Mouse (Mus musculus) retina, adult 2 months (tissue): ENCODE measurements around the gene Rbfox2.
"Not testable (repeated sequence)": the region's sequence is repeated elsewhere in the genome, so short reads cannot be mapped to it uniquely, and the experiment has no call there.

ENCODE experiments used
- DNase-seq: peaks from one replicate; pipeline ENCODE4 v3.0.0-alpha.2; 2012; ENCODE audit warnings: low read depth, low spot score

The Rbfox2 gene

DNA sequence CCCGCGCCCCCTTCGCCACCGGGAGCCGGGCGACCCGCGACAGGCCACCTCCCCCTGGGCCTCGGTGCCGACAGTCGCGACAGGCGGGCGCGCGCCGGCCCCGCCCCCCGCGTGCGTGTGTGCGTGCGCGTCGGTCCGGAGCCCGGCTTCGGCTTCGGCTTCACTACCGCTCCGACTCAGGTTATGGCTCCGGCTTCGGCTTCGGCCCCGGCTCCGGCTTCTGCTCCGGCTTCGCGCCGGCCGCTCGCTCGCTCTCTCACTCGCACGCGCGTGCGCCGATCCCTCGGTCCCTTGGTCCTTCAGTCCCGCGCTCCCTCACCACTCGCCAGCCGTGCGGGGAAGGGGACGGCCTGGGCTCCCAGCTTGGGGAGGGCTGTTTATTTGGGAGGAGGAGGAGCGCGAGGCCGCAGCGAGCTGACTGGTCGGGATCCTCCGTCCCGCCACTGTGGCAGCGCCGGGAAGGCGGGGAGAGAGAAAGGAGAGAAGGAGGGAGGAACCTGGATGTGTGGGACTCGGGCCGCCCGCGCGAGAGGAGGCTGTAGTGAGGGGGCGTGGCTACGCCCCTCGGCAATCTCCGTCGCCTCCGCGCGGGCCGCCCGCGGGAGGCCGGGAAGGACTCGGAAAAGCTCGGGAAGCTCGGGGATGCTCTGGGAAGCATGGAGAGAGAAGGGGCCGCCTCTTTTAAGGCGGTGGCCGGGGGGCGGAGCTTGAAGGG, at the start of gene Rbfox2:
Gene Rbfox2, minus strand, starts transcription at position 458 of the 715 bp plus-strand sequence.
- DNase-seq = peak; percentile 39

DNA sequence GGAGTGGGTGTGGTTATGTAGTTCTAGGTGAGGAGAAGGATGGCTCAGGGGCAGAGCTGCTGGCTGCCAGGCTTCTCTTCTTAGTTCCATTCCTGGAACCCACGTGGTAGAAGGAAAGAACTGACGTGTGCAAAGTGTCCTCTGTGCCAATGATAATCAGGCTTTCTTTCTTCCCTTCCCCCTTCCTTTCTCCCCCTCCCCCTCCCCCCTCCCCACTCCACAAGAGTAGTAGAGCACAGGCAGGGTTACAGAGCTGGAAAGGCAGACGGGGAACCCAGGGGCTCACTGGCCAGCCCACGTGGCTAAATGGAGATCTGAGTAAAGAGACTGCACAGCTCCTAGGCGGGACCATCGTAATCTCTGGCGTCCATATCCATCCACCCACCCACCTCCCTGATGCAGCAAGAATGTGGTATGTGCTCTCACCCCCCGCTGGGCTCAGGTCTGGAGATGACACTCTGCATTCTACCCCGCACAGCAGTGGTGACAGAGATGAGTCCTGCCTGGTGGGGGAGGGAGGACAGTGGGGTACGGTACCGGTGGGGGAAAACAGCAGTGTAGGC, 49.5 kb upstream of the Rbfox2 start:
- no peak for DNase-seq

DNA sequence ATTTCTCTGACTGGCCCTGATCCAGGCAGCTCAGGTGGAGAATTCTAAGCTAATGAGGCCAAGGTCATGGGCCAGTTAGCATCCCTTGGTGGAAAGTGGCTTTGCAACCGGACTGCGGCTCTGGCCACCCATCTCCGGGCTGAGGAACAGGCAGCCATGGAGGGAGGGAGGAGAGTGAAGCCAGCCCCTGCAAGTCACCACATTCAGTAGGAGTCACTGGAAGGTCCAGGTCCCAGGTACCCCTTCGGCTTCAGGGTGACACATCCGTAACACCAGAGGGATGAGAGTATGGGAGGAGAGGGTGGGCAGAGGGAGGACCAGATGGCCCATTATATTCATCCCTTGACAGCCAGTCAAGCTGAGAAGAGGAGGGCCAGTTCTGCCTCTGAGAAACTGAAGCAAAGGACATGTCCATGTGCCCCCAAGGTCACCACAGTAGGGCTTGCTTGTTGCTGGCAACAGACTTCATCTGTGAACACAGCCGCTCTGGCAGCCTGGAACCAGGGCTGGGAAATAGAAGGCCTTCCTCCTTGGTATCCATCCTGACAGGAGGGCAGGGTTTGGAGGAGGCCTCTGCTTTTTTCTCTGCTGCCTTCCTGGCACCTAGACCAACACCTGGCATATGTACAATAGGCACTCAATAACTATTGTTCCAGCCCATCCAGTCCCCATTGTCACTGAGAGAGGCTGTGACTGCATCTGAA, 48.2 kb upstream of the Rbfox2 start:
- DNase-seq = no peak

DNA sequence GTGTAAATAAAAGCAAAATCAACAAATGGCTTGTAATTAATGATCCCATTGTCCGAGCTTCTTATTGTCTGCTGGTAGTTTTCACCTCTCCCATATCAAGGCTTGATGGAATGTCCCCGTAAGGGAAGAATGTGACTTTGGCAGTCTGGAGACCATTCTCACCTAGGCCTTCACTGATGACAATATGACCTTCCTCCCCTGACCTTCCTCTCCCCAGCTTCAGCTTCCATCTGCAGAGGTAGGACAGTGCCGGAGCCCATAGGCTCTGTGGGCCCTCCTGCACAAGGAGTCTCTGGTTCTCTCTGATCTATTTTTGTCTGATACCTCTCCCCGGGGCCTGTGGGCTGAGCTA, 47.7 kb upstream of the Rbfox2 start:
- no peak for DNase-seq

DNA sequence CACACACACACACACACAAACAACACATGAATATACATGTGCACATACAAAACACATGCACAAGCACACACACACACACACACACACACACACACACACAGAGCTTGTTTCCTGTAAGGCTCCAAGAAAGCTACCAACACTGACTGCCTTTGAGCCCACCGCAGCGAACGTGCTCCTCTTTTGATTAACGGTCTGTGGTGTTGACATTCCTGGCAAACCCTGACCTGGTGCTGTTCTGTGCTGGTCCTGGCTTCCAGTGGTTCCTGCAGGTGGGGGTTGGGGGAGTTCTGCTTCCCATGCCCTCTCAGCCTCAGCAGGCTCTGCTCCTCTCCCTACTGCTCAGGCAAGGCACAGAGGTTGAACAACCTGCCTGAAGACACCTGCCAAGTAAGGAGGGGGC, 47.0 kb upstream of the Rbfox2 start:
- DNase-seq = no peak

DNA sequence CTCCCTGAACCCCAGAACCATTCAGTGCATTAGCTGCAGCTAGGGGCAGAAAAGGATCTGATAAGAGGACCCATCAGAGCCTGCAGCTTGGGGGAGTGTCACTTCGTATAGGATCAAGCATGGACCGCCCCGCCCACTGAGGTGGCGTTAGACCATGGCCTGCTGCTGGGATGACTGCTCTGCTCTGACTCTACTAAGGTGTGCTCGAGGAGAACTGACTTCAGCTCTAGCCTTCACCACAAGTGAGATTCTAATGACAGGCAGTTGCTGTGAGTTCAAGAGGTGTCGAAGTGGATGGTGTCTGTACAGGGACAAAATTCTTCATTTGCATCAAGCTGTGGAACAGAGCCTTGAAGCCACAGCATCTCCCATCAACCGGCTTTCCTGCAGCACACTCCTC, 46.1 kb upstream of the Rbfox2 start:
- no peak for DNase-seq

DNA sequence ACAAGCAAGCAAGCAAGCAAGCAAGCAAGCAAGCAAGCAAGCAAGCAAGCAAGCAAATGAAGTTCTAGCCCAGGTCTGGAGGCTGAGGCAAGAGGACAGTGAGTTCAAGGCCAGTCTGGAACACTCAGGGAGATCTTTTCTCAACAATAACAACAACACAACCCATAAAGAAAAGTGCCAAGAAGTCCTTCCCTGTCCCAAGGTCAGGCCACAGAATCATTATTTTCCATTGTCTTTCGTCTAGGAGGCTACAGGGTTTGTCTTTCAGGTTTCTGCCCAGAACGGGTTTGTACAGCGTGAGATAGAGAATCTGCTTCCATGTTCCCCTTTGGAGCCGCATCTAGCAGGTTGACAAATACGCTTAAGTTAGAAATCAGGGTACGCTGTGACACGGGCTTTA, 43.3 kb upstream of the Rbfox2 start:
- no peak for DNase-seq

DNA sequence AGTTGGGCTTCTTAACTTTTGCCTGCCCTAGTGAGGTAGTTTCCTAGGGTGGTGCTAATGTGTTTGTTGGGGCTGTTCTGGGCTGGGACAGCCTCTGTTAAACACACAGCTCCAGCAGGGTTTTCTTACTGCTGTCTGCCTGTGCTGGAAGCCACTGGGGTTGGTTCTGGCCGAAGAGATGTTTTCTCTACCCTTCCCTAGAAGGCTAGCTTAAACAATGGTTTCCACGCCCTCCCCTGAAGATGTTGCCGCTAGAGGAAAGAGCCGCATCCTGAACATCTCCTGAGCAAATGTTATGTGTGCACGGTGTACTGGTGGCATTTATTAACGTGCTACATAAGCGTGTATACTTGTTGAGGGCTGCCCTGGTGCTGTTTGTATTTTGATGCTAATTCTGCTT, 41.3 kb upstream of the Rbfox2 start:
- DNase-seq = no peak

DNA sequence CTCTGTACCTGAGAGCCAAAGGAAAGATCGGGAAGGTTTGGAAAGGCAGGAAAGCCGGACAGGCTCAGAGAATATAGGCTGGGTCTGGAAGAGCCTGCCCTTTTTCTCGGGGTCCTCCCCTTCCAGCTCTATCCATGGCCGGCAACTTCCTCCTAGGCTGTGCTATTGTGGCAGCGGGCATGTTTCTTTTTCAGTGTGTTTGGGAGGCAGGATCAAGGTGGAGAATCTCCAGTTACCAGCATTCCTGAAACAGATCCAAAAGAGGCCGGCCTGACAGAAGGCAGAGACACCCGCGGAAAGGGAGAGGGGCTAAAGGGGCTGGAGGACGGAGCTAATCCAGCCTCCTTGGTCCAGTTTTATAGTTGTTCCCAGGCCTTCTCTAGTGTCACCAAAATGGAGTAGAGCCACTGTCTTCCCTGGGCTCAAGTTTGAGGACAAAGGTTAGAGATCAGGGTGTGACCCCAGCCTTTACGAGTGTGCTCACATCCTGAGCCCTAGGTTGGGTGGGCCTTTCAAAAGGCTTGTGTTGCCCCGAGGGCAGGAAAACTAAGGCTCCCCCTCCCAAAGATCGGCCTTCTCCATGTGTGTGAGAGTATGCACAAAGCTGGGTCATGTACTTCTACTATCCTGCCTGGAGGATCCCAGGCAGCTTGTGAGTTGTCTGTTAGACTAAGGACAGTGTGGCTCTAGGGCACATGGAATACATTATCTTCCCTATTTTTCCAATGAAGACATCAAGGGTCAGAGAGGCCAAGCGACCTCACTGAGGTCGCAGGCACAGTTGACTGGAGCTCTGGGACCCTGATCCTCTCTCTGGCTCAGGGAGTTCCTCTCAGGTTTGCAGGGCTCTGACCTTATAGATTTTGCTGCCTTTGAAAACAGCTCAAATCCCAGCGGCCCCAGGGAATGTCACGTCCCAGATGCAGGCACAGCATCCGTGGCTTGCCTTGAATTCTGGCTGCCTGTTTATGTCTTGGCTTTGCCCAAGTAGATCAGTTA, 37.6 kb upstream of the Rbfox2 start:
- DNase-seq = no peak

DNA sequence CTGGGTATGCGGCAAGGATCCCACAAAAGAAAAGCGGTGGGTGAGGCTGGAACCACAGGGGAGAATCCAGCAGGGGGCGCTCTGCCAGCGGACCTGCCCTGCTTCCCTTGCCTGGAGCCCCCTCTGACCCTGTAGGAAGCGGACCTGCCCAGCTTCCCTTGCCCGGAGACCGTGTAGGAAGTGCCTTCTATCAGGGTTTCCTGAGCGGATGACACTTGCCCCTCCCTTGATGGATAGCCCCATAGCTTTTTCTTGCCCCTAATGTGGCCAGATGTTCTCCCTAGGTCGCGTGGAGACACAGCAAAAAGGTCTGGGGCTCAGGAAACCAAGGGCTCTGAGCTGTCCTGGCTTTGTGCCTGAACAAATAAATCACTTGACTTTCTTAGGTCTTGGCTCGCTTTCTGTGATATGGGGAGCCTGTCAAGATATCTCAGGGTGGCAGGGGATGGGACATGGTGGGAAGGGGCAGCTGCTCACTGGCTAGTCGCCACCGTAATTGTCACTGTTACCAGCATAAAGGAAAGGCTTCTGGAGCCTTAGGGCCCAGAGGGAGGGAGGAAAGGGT, 36.8 kb upstream of the Rbfox2 start:
- no peak for DNase-seq

DNA sequence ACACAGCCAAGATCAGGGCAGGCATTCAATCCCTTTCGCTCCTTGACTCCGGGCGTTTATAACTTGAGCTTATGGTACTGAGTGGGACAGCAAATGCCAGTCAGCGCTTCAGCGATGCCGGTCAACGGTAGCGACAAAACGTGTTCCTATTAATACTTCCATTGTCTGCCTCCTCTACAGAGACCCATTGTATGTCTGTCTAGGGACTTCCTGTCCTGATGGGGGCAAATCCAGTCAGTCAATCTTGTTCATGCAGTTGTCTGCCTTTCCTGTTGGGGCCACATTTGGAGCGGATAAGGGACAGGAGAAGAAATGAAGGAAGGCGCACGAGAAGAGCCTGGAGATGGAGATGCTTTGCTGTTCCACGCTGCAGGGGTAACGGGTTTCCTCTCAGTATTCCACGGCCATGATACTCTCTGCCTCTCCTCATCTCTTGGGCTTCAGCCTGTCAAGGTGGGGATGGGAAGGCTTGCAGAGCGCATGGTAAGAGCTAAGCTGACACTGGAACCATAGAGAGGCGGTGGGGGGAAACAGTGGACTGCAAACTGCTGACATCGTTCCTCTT, 36.2 kb upstream of the Rbfox2 start:
- DNase-seq = no peak

DNA sequence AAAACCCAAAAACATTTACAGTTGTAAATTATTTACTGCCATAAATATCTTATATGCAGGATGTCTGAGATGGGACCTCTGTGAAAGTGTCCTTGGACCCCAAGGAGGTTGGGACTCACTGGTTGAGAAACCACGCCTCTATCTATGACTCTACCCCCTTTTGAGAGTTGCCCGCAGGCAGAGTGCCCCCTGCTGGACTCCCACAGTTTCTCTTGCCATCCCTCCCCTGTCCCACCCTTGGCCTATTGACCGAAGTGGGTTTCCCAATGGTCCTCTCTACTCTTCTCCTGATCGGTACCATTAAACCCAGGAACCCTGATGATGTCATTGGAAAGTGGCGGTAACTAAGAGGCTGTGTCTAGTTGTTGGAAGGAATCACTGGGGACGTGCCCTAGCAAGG, 35.2 kb upstream of the Rbfox2 start:
- no peak for DNase-seq

DNA sequence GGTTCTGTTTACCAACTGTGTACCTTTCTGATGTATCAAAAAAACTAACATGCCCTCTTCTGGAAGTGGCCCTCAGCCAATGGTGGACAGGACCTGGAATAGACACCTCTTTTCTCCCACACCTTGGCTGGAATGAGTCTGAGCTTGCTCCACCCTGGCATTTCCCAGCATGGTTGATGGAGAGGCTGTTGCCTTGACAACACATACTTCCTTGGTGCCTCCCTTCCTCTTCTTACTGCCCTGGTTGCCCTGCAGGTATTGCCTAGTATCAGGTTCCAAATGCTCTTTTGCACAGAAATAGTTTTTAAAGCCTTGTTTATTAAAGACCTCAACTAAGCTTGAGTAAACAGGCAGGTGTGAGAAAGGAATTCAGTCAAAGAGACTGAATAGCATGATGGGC, 33.8 kb upstream of the Rbfox2 start:
- DNase-seq = no peak

DNA sequence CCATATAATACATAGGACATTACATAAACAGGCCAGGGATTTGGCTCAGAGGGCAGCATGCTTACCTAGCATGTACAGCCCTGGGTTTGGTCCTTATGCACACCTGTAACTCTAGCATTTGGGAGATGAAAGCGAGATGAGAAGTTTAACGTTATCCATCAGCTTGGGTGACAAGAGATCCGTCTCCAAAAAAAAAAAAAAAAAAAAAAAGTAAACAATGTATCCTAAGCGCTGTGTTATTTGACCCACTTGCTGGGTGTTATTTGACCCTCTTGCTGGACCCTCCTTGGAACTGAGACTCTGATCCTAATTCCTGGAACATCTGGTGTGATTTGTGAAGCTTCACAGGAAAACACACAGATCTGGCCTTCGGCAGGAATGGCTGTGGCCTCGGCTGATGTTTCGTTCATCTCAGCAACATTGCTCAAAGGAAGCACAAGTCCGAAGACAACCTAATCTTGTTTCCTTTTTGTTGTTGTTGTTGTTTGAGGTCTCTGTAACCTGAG, 32.2 kb upstream of the Rbfox2 start:
- no peak for DNase-seq

DNA sequence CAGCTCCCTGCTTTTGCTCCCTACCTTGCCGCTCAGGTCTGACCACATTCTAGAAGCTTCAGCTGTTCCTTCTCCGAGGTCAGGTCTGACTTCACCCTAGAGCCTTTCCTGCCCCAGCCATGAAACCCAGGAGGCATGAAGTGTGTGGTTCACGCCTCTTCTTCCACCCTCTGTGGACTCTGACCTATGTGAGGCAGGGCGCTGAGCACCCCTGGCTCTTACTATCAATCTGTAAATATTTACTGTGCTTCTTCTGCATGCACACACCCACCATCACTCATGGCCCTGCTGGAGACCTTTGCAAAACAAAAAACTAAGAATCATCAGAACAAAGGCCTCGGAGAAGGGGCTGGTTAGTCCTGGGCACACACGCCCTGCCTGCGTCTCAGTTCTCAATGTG, 31.6 kb upstream of the Rbfox2 start:
- DNase-seq = no peak

DNA sequence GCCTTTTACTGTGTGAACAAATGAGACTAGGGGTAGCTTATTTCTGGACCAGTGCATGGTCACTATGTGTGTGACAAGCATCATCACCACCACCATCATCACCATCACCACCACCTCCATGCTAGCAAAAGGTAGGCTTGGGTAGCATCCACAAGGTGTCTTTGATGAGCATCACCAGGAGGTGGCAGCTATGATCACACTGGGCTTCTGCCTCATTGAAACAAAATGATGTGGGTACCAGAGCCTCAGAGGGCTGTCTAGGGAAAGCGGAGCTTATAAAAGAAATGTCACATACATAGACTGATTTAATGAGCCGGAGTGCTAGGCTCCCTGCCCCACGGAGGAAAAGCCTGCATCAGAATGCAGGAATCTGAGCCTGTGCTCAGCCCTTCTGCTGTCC, 31.1 kb upstream of the Rbfox2 start:
- DNase-seq = no peak

DNA sequence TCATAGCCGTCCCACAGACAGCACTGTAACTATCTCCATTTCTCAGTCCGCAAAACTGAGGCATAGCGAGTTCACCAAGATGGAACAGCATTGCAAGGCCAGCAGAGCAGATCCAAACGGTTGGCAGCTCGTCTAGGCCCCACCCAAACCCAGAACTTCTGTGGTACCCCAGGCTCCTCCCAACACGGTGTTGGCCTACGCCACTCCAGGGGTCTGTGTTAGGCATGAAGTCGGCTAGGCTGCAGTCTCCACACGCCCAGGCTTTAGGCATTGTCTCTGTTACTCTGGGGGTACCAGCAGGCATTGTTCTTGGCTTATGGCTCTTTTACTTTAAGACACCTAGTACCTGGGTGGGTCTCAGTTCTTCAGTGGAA, 30.2 kb upstream of the Rbfox2 start:
- DNase-seq = no peak

DNA sequence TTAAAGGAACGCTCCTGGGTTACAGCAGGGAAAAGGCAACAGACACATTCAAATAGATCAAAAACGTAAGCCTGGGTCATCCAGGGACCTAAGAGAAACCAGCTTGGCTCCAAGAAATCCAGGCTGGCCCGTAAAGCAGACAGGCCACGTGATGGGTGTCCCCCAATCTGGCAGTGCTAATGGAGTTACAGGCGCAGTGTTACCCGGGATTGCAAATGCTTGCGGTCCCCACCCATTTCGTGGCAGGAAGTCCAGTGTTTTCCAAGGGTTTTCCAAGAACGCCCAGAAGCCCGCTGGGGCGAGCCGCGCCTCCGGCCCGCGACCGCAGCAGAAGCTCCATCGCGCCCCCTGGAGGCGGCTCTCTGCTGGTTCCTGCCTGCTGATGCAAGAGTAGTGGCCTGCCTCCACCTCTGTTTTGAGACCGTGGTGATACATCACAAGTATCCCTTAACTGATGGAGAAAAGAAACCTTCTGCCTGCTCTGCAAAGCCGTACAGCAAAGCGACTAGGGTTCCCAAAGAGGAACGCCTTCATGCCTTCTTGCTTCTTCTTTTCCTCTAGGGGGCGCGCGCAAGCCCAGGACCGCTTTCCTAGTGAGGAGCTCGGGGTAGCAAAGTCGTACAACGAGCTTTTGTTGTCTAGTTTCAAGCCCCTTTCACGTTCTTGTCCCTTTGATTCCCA, 29.6 kb upstream of the Rbfox2 start:
- DNase-seq = no peak

DNA sequence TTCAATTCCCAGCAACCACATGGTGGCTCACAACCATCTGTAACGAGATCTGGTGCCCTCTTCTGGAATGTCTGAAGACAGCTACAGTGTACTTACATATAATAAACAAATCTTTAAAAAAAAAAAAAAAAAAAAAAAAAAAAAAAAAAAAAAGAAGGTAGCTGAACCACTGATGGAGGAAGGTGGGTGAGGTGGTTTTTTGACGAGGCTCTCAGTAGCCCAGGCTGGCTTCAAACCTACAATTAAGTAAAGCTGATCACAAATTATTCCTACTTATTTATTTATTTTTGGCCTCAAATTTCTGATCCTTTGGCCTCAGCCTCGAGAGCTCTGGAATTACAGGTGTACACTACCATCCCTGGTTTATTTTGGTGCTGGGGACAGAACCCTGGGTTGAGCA, 28.4 kb upstream of the Rbfox2 start:
- DNase-seq = not testable (repeated sequence)

DNA sequence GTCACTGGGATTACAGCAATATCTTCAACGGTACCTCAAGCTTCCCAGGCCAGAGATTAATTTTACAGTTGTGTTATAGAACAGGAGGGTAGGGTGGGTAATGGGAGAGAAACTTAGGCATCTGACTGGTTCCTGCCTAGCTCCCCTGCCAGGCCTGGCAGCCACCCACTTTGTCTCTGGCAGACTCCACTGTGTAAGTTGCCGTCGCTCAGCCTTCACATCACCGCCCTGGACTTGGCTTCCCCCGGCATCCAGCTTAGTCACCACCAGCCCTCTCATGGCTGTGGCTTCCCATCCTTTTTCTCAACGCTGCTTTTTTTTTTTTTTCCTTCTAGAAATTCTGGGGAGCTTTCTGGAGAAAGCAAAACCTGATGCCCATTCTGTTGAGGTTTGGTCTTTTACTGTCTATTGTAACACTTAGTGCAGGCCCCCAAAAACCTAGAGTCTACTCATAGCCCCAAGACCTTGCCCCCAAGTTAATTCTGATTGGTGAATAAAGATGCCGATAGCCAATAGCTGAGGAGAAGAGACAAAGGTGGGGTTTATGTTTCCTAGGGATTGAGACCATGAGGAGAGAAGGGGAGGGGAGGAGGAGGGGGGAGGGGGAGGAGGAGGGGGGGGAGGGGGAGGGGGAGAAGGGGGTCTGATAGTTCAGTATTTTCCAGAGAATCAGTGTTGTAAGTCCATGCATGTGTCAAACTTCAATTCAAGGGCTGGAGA, 25.6 kb upstream of the Rbfox2 start:
- DNase-seq = no peak
